11 mouse cellular contexts compared by ENCODE assay signal in the genomic region with DNA sequence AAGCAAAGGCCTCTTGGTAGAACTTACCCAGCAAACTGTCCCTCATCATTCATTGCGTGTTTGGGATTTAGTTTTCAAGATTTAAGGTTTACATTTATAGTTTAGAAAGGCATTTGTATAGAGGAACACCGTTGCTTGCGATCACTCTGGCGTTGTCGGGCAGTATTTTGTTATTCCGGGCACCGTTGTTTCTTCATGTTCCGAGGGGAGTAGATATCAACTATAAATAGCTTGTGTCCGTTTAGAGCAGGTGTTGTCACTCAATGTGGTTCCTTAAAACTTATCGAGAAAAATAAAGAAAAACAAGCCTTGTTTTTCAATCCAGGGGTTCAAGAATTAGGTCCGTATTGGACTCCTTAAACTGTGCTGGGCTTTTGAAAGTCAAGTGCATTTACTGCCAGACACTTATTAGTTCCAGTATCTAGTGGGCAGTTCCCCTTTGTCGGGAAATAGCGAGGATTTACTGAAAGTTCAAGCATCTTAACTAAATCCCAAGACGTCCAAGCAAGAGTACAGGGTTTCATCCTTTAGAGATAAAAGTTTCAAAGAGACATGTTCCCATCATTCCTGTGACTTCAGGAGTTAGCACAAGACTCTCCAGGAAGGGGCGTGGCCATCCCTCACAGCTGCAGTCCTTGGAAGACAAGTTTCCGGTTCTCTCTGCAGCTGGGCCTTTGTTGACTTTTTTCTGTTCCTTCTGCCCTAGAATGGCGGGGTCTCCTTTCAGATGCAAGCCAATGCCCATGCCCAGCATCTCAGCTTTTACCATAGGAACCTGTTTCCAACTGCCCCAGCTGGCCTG. TPM values are rescaled to one million over a fixed set of nuclear protein-coding genes. Genes with fewer than 3 reads are reported as not detected.
A peak's percentile ranks its signal among the peaks of the same experiment; 100 is the strongest.
DNase-seq lines count a peak whose midpoint lies in the region; ATAC-seq and TF ChIP-seq lines count a peak whose summit lies in the region.
"Had no signal": no experiment of that assay in that cellular context is flagged by ENCODE, and none has a peak within 500 bp of the region (broad histone marks: within the 10 kb centered on the region; RNA-seq: fewer than 3 reads in every experiment).

No protein-coding gene starts in this region.

- TF ChIP-seq EP300 in CH12.LX (IDR thresholded peaks at IDR 0.05; ENCODE audit: low read length): no peak

- H3K9me3 ChIP-seq in erythroblast, embryonic 14.5 days (ENCODE audit: control insufficient read depth, low read length): peaks cover 2% of the 10 kb centered on the region; the same call in 1 of the 2 replicates
- H3K9me3 ChIP-seq in CH12.LX (replicated peaks; ENCODE audit: low read length): peaks cover 12% of the 10 kb centered on the region
- H3K9me3 ChIP-seq in lung, embryonic 16.5 days (ENCODE audit: control insufficient read depth, low read length): no peaks in the 10 kb centered on the region
- H3K9me3 ChIP-seq in intestine, embryonic 15.5 days: no peaks in the 10 kb centered on the region
- H3K9me3 ChIP-seq: hindbrain, embryonic 15.5 days had no signal

- TF ChIP-seq RAD21 in CH12.LX (IDR thresholded peaks at IDR 0.05; ENCODE audit: low read depth, low read length): no peak

- TF ChIP-seq POLR2A in CH12.LX (IDR thresholded peaks at IDR 0.05; ENCODE audit: low read depth, low read length): no peak

- DNase-seq in CH12.LX (ENCODE audit: extremely low read depth) (no peak), adipocyte (ENCODE audit: low spot score) (no peak)
- peak; percentile 57 to 60 for DNase-seq in heart, adult 9 months (ENCODE audit: low spot score in 2 of 2)
- DNase-seq in kidney, adult 18-20 months: no peak
- DNase-seq: cerebellum, adult 11-12 months had no signal

- ATAC-seq in erythroblast, adult 5-6 weeks (replicated peaks; ENCODE audit: low FRiP score, poor library complexity, severe bottlenecking): no peak
- ATAC-seq in lung, embryonic 16.5 days (ENCODE audit: low read depth): no peak
- no peak for ATAC-seq in intestine, embryonic 15.5 days

- no peak for TF ChIP-seq CTCF in CH12.LX (conservative IDR thresholded peaks at IDR 0.05 in 1 of 2, IDR thresholded peaks at IDR 0.05 in 1 of 2; ENCODE audit: low read depth in 2 of 2, low read length in 2 of 2)

- H3K9ac ChIP-seq in CH12.LX (ENCODE audit: insufficient read depth, low read depth): peak overlapping the region; percentile 72
- no peak overlapping the region for H3K9ac ChIP-seq in lung, embryonic 16.5 days (ENCODE audit: low read length)
- no peak overlapping the region for H3K9ac ChIP-seq in intestine, embryonic 15.5 days
- H3K9ac ChIP-seq: hindbrain, embryonic 15.5 days had no signal

- WGBS in lung, embryonic 16.5 days: 59% methylated on average over 17 of the region's 17 CpGs
- 74% methylated on average over 17 of the region's 17 CpGs for WGBS in intestine, embryonic 15.5 days

- H3K79me2 ChIP-seq in CH12.LX (replicated peaks; ENCODE audit: control insufficient read depth, extremely low read depth, insufficient read depth, poor library complexity, severe bottlenecking): peaks cover 45% of the 10 kb centered on the region

- peaks cover 25% of the 10 kb centered on the region for H3K27me3 ChIP-seq in erythroblast, embryonic 14.5 days (ENCODE audit: control insufficient read depth)
- H3K27me3 ChIP-seq in CH12.LX (replicated peaks): no peaks in the 10 kb centered on the region
- no peaks in the 10 kb centered on the region for H3K27me3 ChIP-seq in lung, embryonic 16.5 days (ENCODE audit: control insufficient read depth, insufficient read depth, low read depth, low read length)
- H3K27me3 ChIP-seq in intestine, embryonic 15.5 days (replicated peaks): peaks cover 3% of the 10 kb centered on the region

- H3K4me1 ChIP-seq in erythroblast, embryonic 14.5 days (ENCODE audit: control insufficient read depth): peaks cover 13% of the 10 kb centered on the region
- peaks cover 7 to 24% of the 10 kb centered on the region in 2 experiments for H3K4me1 ChIP-seq in CH12.LX (ENCODE audit: control insufficient read depth in 1 of 2, insufficient read depth in 2 of 2)
- H3K4me1 ChIP-seq in lung, embryonic 16.5 days (replicated peaks; ENCODE audit: control insufficient read depth, insufficient read depth, low read length): 0 out of 2 replicates have a peak, but pooled peaks cover 3% of the 10 kb centered on the region
- H3K4me1 ChIP-seq in intestine, embryonic 15.5 days (replicated peaks): 0 out of 2 replicates have a peak, but pooled peaks cover 2% of the 10 kb centered on the region

- no peaks in the 10 kb centered on the region for H3K36me3 ChIP-seq in erythroblast, embryonic 14.5 days (ENCODE audit: control insufficient read depth)
- no peaks in the 10 kb centered on the region for H3K36me3 ChIP-seq in CH12.LX (replicated peaks in 1 of 2; ENCODE audit: control insufficient read depth in 1 of 2, insufficient read depth in 1 of 2, low read length in 1 of 2)
- H3K36me3 ChIP-seq in lung, embryonic 16.5 days (ENCODE audit: control insufficient read depth, insufficient read depth, low read length): no peaks in the 10 kb centered on the region
- H3K36me3 ChIP-seq in intestine, embryonic 15.5 days: no peaks in the 10 kb centered on the region
- H3K36me3 ChIP-seq: hindbrain, embryonic 15.5 days had no signal

- in situ Hi-C loops in CH12.LX (cut with MboI; ENCODE audit: low pct_ligation_motif_present, low pct_unique_long_range_greater_than_20kb, low sequenced_read_pairs): no loop called here

- dilution Hi-C loops in CH12.LX (cut with MboI; ENCODE audit: extremely low pct_ligation_motif_present, extremely low pct_unique_long_range_greater_than_20kb, low sequenced_read_pairs): no loop called here

- peak overlapping the region; percentile 47 for H3K27ac ChIP-seq in CH12.LX (ENCODE audit: insufficient read depth, low read depth)
- H3K27ac ChIP-seq in lung, embryonic 16.5 days (ENCODE audit: low read length): no peak overlapping the region
- H3K27ac ChIP-seq in intestine, embryonic 15.5 days: no peak overlapping the region
- H3K27ac ChIP-seq: hindbrain, embryonic 15.5 days had no signal

- H3K4me3 ChIP-seq in erythroblast, embryonic 14.5 days (replicated peaks): peak overlapping the region; percentile 30
- peak overlapping the region; percentile 16 to 67 (median 65) for H3K4me3 ChIP-seq in CH12.LX (replicated peaks in 1 of 3; ENCODE audit: low read depth in 2 of 3, low read length in 2 of 3, poor library complexity in 1 of 3)
- H3K4me3 ChIP-seq in lung, embryonic 16.5 days (ENCODE audit: low read length): no peak overlapping the region; the same call in 1 of the 2 replicates
- no peak overlapping the region for H3K4me3 ChIP-seq in intestine, embryonic 15.5 days (replicated peaks)
- H3K4me3 ChIP-seq: myocyte had no signal

- peak overlapping the region; percentile 92 for H3K4me2 ChIP-seq in CH12.LX (ENCODE audit: insufficient read depth, low read depth, poor library complexity, severe bottlenecking)
- H3K4me2 ChIP-seq in lung, embryonic 16.5 days (ENCODE audit: low read depth, low read length): peak overlapping the region; percentile 13
- no peak overlapping the region for H3K4me2 ChIP-seq in intestine, embryonic 15.5 days (replicated peaks)

TF ChIP-seq in CH12.LX, 34 proteins besides CTCF, POLR2A, EP300 and RAD21 (continues in another document):
- TF ChIP-seq NRF1 (IDR thresholded peaks at IDR 0.05; ENCODE audit: low read depth, low read length) (no peak), KAT2A (IDR thresholded peaks at IDR 0.05; ENCODE audit: insufficient replicate concordance, low read length) (no peak), MAX (IDR thresholded peaks at IDR 0.05; ENCODE audit: low read length) (0 out of 2 replicates have a peak, but pooled peaks have one; percentile 5), SIN3A (IDR thresholded peaks at IDR 0.05; ENCODE audit: low read length) (peak; percentile 66; the same call in 1 of the 2 replicates), MYC (IDR thresholded peaks at IDR 0.05; ENCODE audit: low read depth, low read length) (no peak), CHD1 (IDR thresholded peaks at IDR 0.05; ENCODE audit: low read depth, low read length) (0 out of 2 replicates have a peak, but pooled peaks have one; percentile 6), CHD2 (IDR thresholded peaks at IDR 0.05; ENCODE audit: low read length) (no peak), USF2 (conservative IDR thresholded peaks at IDR 0.05; ENCODE audit: low read depth, low read length) (no peak), JUN (IDR thresholded peaks at IDR 0.05; ENCODE audit: insufficient read depth, low read depth, low read length) (no peak), MAZ (IDR thresholded peaks at IDR 0.05; ENCODE audit: low read depth, low read length) (no peak), ZKSCAN1 (IDR thresholded peaks at IDR 0.05; ENCODE audit: borderline replicate concordance, low read depth, low read length) (no peak), UBTF (IDR thresholded peaks at IDR 0.05; ENCODE audit: low read depth, low read length) (no peak), ZNF384 (IDR thresholded peaks at IDR 0.05; ENCODE audit: low read depth, low read length) (no peak; the same call in 1 of the 2 replicates), TCF12 (IDR thresholded peaks at IDR 0.05; ENCODE audit: low read depth, low read length) (peak; percentile 71), MXI1 (IDR thresholded peaks at IDR 0.05; ENCODE audit: low read depth, low read length) (no peak), E2F4 (IDR thresholded peaks at IDR 0.05; ENCODE audit: insufficient replicate concordance, low read depth, low read length) (no peak), ELF1 (IDR thresholded peaks at IDR 0.05; ENCODE audit: low read depth, low read length) (no peak; the same call in 1 of the 2 replicates)

RNA-seq across cellular contexts. Expression of a gene that starts 1.9 kb away (rescaled TPM):
- 0.09 and 0.13 TPM in 2 replicates for polyA plus RNA-seq in erythroblast, embryonic 14.5 days (2012)
- 15.9 and 18.4 TPM in 2 replicates for total RNA-seq in erythroblast, adult 5-6 weeks (2015; ENCODE audit: low replicate concordance)
- 23.1 and 25.4 TPM in 2 replicates for total RNA-seq in erythroblast, adult 5-6 weeks (2017; ENCODE audit: low replicate concordance)
- total RNA-seq in CH12.LX (2012; rRNA removed) (151 and 163 TPM in 2 replicates), CH12.LX (2014; rRNA removed) (108 and 117 TPM in 2 replicates)
- 171 and 185 TPM in 2 replicates for polyA plus RNA-seq in CH12.LX (2012; ENCODE audit: insufficient read length, low read depth)
- 5.0 and 5.3 TPM in 2 replicates for polyA plus RNA-seq in lung, embryonic 16.5 days (2015; fragmentation: Nextera tagmentation; extraction: Ambion mirVana)
- polyA plus RNA-seq in intestine, embryonic 15.5 days (2015; fragmentation: Nextera tagmentation; extraction: Ambion mirVana): 3.3 and 3.6 TPM in 2 replicates

RNA-seq across cellular contexts. Expression of a gene that starts 53.8 kb away (rescaled TPM):
- not detected in 2 replicates for polyA plus RNA-seq in erythroblast, embryonic 14.5 days (2012)
- total RNA-seq in erythroblast, adult 5-6 weeks (2015; ENCODE audit: low replicate concordance): not detected in 2 replicates
- total RNA-seq in erythroblast, adult 5-6 weeks (2017; ENCODE audit: low replicate concordance): 0.17 and 0.28 TPM in 2 replicates
- total RNA-seq in CH12.LX (2012; rRNA removed): 6.5 and 8.5 TPM in 2 replicates
- 2.8 and 3.0 TPM in 2 replicates for total RNA-seq in CH12.LX (2014; rRNA removed)
- polyA plus RNA-seq in CH12.LX (2012; ENCODE audit: insufficient read length, low read depth): 3.6 and 3.9 TPM in 2 replicates
- polyA plus RNA-seq in lung, embryonic 16.5 days (2015; fragmentation: Nextera tagmentation; extraction: Ambion mirVana): 0.20 and 0.35 TPM in 2 replicates
- 0.48 and 0.58 TPM in 2 replicates for polyA plus RNA-seq in intestine, embryonic 15.5 days (2015; fragmentation: Nextera tagmentation; extraction: Ambion mirVana)

Comparison
In these comparisons a context has a peak if more than half of its experiments do, and no peak if none do; other contexts are left out.
1. H3K4me3 ChIP-seq: peak in erythroblast, embryonic 14.5 days (single experiment) and CH12.LX (3 of 3); none in lung, embryonic 16.5 days (single experiment) and intestine, embryonic 15.5 days (single experiment).
2. DNase-seq: peak in heart, adult 9 months (2 of 2); none in CH12.LX (single experiment), adipocyte (single experiment) and kidney, adult 18-20 months (single experiment).
3. RNA of a gene that starts 1.9 kb away (polyA plus RNA-seq): 171 to 185 TPM in CH12.LX; 5.0 to 5.3 TPM in lung, embryonic 16.5 days, 3.3 to 3.6 TPM in intestine, embryonic 15.5 days and 0.09 to 0.13 TPM in erythroblast, embryonic 14.5 days; every median in the first group is over 10 times any median in the second.